Mouse (Mus musculus) left cerebral cortex, postnatal 25 days (tissue): ENCODE data around the gene Grn. TPM values are rescaled to one million over a fixed set of nuclear protein-coding genes. Genes with fewer than 3 reads are reported as not detected.

Experiments used
- DNase-seq, 2 experiments: peaks; one replicate each; pipeline ENCODE4 v3.0.0; 2022; ENCODE audit warnings: low spot score in 2 of 2, mixed read lengths in 1 of 2
- intact Hi-C: fragments of 180-260 bp; cut with DNase I; formaldehyde crosslinking; loops from one replicate; pipeline ENCODE4 v1.15.1; 2025
- total RNA-seq, 2 experiments: library from RNA; stranded (reverse); gene quantifications; 2 replicates each; pipeline ENCODE4 v1.2.3; 2021

Gene Grn
- total RNA-seq, 2 experiments from 2014 or later = 58.3 to 71.3 TPM

GRCm38 (mm10) chr11:102437120-102438061 lies 7.3 kb downstream of the Grn start:
- intact Hi-C loops = loop anchor here (5.0 kb wide), 1 partner anchor 40 kb away; no protein-coding TSS in a partner anchor

DNA sequence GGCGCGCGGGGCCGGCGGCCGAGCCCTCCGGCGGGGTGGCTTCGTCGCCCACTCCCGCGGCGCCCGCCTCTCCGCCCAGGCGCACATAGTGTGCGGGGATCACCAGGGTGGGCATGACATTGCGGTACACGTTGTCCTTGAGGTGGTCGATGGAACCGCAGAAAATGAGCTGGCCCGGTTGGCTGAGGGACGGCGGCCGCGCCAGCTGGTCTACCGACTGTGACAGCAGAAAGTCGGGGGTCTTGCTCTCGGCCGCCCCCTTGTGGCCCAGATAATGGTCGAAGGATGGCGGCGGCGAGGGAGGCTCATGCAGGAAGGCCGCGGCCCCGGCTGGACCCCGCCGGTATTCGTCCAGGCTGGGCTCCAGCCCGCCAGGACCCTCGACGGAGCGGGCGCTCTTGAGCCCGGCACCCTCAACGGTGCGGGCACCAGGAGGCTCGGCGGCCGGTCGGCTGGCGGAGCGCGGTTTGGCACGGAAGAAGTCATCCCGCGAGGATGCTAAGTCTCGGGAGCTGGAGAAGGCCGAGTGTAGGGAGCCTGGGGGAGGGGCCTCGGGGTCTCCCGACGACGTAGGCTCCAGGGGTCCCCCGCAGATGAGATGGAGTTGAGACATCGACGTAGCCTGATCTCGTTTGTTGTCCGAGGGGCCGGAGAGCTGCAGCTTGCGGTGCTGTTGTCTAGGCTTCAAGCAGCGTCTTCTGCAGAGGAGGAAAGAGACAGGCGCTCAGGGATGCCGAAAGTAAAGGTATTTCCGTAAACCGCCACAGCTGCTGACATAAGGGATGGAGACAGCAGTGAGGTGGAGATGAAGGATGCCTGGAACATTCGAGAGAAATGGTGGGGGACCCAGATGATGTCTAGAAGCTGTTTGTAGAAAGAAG lies 8.3 kb downstream of the Grn start:
- DNase-seq = peak; percentile 80
- intact Hi-C loops = loop anchor here (5.0 kb wide), 1 partner anchor 41 kb away; no protein-coding TSS in a partner anchor

More at GRCm38 (mm10) chr11:102437120-102438061, 7.3 kb downstream of the Grn start:
- peak; percentile 80 to 81 for DNase-seq

GRCm38 (mm10) chr11:102439093-102440082 lies 9.3 kb downstream of the Grn start:
- intact Hi-C loops = loop anchor here (5.0 kb wide), 1 partner anchor 42 kb away; no protein-coding TSS in a partner anchor
- peak in 1 of 2 experiments; percentile 34 for DNase-seq

DNA sequence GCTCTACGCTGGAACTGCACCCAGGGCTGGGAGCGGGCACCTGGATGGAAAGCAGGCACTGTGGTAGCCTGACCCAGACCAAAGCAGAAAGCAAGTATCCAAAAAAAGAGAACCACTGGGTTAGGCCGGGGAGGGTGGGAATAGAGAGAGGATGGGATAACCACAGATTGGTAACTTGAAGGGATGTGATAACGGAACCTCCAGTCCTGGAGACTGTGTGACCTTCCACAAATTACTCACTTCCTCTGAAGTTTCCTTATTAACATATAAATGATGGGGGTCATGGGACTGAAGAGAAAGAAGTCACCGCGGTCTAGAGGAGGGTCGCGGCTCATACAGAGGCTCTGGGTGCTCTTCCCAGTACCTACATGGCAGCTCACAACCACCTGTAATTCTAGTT lies 10.1 kb downstream of the Grn start:
- no peak for DNase-seq

GRCm38 (mm10) chr11:102441434-102441833 lies 11.3 kb downstream of the Grn start:
- intact Hi-C loops = no loop called here
- DNase-seq = no peak

More for the DNA sequence above, 10.1 kb downstream of the Grn start:
- intact Hi-C loops = no loop called here

GRCm38 (mm10) chr11:102442089-102442488 lies 12.0 kb downstream of the Grn start:
- intact Hi-C loops = no loop called here
- no peak for DNase-seq

DNA sequence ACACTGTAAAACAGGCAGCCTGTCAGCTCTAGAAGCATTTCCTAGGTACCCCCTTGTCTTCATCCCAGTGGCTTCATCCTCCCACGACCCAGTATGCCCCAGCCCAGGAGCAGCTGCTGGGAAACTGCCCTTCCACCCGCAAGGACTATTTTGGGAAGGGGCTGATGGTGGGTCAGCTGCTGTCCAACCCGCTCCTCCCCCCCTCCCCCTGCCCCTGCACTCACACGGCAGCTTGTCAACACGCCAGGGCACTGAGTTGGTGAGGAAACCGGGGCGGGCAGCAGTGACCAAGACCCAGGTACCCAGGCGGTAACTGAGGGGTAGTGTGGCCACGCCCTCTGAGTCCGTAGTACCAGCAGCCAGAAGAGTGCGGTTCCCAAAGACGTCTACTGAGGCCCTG lies 13.6 kb downstream of the Grn start:
- no peak for DNase-seq
- intact Hi-C loops = no loop called here

DNA sequence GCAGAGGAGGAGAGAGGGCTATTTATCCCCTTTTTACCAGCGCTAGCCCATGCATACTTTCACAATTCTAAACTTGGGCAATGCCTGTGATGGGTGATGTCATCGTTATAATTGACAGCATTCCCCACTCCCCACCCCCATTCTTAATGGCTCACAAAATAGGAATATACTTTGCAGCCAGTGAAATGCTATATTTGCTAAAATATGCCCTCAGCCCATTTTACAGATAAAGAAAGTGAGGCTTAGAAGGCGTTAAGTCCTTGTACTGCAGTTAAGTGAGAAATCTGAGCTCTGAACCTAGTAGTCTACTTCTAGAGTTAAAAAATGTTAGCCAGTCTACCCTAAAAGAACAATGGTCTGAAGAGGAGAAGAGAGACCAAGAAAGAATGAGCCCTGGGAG lies 14.2 kb downstream of the Grn start:
- DNase-seq = no peak
- intact Hi-C loops = no loop called here

DNA sequence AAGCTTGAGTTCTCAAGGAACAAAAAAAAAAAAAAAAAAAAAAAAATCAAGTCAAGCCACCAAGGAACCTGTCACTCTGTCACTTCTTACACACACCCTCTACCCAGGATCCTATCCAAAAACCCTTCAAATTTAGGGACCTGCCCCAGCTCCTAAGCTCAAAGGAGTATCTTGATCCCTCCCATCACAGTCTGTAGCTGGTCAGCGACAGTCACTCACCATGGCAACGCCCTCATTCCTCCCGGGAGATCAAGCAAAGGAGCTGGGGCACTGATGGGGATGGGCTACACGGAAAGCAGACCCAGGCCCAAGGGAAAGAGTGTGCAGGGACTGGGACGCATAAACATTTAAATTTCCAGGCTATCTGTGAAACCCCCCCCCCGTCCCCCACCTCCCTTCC lies 14.7 kb downstream of the Grn start:
- intact Hi-C loops = no loop called here
- DNase-seq = no peak

DNA sequence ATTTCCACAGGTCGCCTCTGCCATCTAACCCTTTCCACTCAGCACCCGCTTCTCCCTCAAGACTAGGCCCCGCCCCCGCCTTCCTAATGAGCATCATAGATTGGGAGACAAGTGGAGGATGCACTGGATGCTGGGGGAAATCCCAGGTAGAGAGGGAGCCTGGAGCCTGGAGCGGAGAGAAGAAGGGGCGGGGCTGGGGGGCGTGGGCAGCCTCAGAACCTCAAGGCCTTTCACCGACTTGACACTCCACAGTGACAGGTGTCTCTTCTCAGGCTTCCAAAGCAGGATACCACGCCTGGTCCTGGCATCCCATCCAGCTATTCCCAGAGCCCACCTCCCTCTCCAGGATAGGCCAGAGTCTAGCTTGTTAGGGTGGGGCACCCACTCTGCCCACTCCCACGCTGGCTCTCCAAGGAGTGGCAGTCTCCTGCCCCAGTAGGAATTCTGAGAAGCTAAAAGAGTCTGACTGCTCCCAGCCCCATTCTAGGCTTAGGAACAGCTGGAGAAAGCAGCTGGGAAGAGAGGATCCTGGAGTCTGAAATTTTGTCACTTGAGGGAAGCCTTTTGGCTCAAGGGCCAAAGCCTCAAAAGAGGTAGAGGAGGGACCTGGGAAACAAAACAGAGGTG lies 15.3 kb downstream of the Grn start:
- DNase-seq = peak in 1 of 2 experiments; percentile 65
- intact Hi-C loops = no loop called here

DNA sequence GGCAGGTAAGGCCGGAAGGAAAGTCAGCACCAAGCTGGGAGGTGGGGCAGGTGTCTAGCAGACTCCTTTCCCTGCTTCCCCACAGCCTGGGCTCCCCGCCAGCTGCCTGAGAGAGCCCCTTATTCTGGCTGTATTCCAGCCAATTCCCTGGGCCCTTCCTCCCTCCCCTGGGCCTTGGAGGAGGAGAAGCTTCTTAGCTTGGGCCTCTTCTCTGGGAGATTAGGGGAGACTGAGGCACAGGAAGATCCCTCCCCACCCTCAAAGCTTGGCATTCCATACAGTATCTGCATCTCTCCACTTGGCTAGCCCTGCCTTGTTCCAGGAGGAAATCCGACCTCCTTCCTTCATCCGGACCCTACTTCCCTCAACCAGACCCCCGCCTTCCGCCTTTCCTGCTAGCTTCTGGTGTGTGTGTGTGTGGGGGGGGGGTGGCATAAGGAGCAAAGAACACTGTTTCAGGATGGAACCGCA lies 15.8 kb downstream of the Grn start:
- intact Hi-C loops = no loop called here
- DNase-seq = peak in 1 of 2 experiments; percentile 54

DNA sequence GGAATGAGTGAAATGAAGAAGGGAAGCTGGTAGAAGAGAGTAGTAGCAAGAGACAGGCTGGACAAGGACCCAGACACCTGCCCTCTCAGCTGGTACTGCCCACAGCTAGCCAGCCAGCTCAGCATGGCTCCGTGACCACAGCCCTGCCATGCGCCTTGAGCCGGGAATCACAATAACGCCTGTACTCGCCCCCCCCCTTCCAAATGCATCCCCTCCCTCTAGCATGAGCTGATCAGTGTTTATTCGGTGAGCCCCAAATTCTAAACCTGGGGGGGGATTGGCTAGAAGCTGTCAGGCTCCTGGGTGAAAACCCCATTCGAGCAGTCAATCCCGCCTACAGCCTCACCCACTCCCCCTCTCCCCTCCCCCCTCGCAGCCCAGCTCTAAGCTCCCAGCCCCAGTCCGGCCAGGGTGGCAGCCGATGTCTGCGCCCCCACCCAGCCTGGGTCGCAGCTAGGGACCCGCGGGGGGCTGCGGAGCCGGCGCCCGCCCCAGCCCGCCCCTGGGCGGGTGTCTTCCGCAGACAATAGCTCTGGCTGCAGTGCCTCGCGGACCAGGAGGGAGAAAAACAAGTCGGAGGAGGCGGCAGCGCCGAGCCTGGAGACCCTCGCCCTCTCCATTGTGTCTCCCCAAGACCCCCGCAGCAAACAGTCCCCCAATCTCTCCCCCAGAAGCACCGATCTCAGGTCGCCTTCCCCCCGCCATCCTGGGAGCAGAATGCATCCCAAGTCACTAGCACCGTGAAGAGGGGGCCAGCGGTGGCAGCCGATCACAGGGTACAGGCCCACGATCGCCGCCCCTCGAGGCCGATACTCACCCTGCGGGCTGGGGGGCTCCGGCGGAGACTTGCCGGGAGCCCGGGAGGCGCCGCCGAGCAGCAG lies 16.7 kb downstream of the Grn start:
- intact Hi-C loops = no loop called here
- no peak for DNase-seq

- intact Hi-C loops = no loop called here
- peak; percentile 66 to 84 for DNase-seq
Measured at GRCm38 (mm10) chr11:102447497-102447896, 17.4 kb downstream of the Grn start, which contains the start of gene Fam171a2. Gene Fam171a2 (minus strand): TSS chr11:102447682.

DNA sequence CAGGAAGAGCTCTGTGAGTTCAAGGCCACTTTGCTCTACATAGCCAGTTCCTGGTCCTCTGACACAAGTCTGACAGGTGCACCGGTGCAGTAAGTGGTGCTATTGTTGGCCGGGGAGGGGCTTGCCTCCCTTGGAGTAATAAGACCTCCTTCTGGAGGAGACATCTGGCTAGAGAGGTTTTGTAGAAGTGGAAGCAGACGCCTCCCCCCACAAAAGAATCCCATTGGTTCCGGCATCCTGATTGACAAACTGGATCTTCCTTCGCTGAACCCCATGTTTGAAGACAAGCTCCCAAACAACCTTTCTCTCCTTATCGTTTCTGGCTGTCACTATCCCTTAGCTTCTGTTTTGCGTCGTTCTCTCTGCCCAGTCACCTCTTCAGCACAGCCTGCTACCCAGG lies 18.2 kb downstream of the Grn start:
- DNase-seq = peak in 1 of 2 experiments; percentile 83
- intact Hi-C loops = no loop called here

DNA sequence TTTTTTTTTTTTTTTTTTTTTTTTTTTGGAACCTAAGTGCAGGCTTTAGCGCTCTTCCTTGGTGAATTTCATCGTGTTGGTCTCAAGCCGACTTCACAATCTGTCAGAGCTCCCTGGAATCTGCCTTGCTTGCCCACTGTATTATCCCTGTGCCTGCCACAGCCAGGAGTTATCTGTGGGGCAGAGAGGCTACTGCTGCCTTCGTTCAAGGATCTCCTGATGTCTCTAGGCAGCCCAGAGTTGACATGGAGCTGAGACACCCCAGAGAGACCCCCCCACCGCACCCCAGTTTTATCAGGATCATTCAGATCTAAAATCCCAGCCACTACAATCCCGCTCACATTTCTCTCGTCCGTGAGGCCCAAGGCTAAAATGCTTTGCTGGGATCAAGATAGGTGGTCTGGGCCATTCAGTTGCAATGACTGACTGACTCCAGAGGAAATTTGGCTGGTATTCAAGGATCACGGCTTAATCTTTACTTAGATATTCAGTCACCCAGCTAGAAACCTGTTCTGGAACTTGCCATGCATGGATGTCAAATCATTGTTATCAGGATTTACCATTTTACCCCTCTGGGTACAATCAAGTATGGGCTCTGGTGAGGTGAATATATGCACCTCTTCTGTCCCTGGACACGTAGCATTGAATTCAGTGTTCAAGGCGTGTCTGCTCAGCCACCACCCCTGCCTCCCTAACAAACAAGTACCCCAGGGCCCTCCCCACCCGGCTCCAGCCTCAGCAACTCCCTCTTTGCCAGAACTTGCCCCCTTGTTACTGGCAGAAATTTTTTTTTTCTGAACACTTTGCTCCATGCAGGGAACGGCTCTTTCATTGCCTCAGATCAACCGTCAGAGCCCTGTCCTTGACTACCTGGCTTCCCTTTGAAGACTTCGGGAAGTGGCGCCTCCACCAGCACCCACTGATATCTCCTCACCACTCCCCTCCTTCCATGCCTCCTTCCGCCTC lies 19.2 kb downstream of the Grn start:
- intact Hi-C loops = no loop called here

DNA sequence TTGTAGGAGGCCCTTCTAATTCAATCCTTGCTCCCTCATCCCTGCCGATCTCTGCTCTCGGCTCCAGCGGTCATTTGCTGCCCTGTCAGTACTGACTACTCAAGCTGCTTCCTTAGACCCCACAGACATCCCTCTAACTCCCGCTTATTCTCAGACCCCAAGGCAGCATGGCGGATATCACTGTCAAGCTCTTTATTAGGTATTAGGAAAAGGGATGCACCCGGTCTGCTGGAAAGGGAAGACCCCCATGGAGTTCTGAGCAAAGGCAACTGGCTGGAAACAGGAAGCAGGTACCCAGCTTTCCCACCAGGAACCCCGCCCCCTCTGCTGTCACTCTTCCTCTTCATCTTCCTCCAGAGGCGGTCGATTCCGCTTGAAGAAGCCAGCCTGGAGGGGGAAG lies 23.0 kb downstream of the Grn start:
- intact Hi-C loops = no loop called here
- DNase-seq = no peak

More for the DNA sequence above, 19.2 kb downstream of the Grn start:
- peak in 1 of 2 experiments; percentile 76 for DNase-seq
